Mouse (Mus musculus): ENCODE data around the gene Snrpn. TPM values are rescaled to one million over a fixed set of nuclear protein-coding genes. Genes with fewer than 3 reads are reported as not detected.

The Snrpn gene
- polyA plus RNA-seq, 1 experiment from 2014 or later: 583 TPM

DNA sequence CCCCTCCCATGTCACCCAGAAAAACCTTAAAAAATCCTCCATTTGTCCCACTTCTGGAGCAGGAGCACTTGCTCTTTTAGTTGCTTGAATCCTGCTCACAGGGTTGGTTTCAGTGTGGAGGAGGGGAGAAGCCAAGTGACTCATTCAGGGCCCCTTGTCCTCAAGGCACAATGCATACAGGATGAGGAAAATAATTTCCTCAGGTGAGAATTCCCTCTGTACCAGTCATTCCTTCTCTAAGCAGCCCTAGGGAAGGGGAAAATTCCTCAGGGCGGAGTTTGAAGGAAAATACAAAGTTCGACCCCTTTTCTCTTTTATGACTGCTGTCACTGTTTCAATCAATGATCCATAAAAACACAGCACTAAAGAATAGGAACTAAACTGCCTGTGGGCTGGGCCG lies 126.8 kb downstream of the Snrpn start:
- Histone ChIP-seq H3K27ac (ENCODE audit: low read length) (no peak overlapping the region), H3K9ac (replicated peaks; ENCODE audit: low read depth, low read length) (no peak overlapping the region), H3K4me3 (replicated peaks; ENCODE audit: low read length) (no peak overlapping the region), H3K4me1 (replicated peaks; ENCODE audit: control insufficient read depth, insufficient read depth, low read length) (no peaks in the 10 kb centered on the region), H3K4me2 (ENCODE audit: low read length) (no peak overlapping the region), H3K36me3 (ENCODE audit: control insufficient read depth, insufficient read depth) (no peaks in the 10 kb centered on the region), H3K27me3 (replicated peaks; ENCODE audit: control insufficient read depth, insufficient read depth, low read length) (no peaks in the 10 kb centered on the region), H3K9me3 (ENCODE audit: control insufficient read depth, low read length) (peaks cover 5% of the 10 kb centered on the region; the same call in 1 of the 2 replicates)
- 67% methylated on average over 3 of the region's 3 CpGs for WGBS
- ATAC-seq: no peak

DNA sequence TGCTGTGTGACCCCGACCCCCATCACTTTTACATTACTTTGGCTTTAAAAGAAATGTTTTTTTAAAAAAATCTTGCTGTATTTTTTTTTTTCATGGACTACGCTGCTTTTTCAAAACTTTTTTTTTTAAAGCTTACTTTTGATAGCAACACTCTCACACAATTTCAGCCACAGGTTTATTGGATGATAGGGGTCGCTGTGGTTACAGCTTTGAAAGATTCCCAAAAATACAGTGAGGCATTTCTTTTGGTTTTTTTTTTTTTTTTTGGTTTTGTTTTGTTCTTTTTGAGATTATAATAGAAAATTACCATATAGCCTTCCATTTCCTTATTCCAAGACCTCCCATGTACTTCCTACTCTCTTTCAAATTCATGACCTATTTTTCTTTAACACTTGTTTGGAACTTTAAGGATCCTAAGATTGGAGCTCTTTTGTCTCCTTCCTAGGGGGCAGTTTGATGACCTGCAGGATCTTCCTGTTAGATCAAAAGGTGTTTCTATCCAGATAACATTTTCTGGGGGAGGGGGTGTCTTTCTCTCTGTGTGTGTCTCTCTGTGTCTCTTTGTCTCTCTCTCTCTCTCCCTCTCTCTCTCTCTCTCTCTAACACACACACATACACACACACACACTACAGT lies 132.2 kb downstream of the Snrpn start:
- H3K4me3 ChIP-seq (replicated peaks; ENCODE audit: low read length): no peak overlapping the region
- WGBS: 33% methylated on average over 3 of the region's 3 CpGs
- H3K9me3 ChIP-seq (ENCODE audit: control insufficient read depth, low read length): peaks cover 3% of the 10 kb centered on the region; the same call in 1 of the 2 replicates
- no peak overlapping the region for H3K4me2 ChIP-seq (ENCODE audit: low read length)
- no peak overlapping the region for H3K27ac ChIP-seq (ENCODE audit: low read length)
- H3K4me1 ChIP-seq (replicated peaks; ENCODE audit: control insufficient read depth, insufficient read depth, low read length): no peaks in the 10 kb centered on the region
- no peak overlapping the region for H3K9ac ChIP-seq (replicated peaks; ENCODE audit: low read depth, low read length)
- H3K27me3 ChIP-seq (replicated peaks; ENCODE audit: control insufficient read depth, insufficient read depth, low read length): no peaks in the 10 kb centered on the region
- no peak for ATAC-seq
- H3K36me3 ChIP-seq (ENCODE audit: control insufficient read depth, insufficient read depth): no peaks in the 10 kb centered on the region

DNA sequence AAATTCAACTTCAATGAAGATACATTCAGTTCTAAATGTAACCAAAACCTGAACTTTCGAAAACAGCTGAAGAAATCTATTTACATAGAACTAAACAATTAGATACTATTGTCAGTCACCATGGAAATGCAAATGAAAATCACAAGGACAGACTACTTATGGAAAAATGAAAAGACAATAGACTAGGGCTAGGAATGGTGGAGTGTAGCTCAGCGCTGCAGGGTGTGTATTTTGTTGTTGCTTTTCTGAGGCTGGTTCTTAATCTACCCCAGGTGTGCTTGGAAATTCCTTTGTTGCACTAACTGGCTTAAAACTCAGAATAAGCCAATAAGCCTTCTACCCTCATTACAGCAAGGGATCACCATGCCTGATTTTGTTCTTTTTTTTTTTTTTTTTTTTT lies 133.8 kb downstream of the Snrpn start:
- H3K4me3 ChIP-seq (replicated peaks; ENCODE audit: low read length): no peak overlapping the region
- WGBS: 46% methylated on average over 2 of the region's 2 CpGs
- no peak for ATAC-seq
- H3K4me2 ChIP-seq (ENCODE audit: low read length): no peak overlapping the region
- no peaks in the 10 kb centered on the region for H3K36me3 ChIP-seq (ENCODE audit: control insufficient read depth, insufficient read depth)
- H3K9me3 ChIP-seq (ENCODE audit: control insufficient read depth, low read length): no peaks in the 10 kb centered on the region
- H3K27ac ChIP-seq (ENCODE audit: low read length): no peak overlapping the region
- H3K27me3 ChIP-seq (replicated peaks; ENCODE audit: control insufficient read depth, insufficient read depth, low read length): no peaks in the 10 kb centered on the region
- H3K9ac ChIP-seq (replicated peaks; ENCODE audit: low read depth, low read length): no peak overlapping the region
- no peaks in the 10 kb centered on the region for H3K4me1 ChIP-seq (replicated peaks; ENCODE audit: control insufficient read depth, insufficient read depth, low read length)

DNA sequence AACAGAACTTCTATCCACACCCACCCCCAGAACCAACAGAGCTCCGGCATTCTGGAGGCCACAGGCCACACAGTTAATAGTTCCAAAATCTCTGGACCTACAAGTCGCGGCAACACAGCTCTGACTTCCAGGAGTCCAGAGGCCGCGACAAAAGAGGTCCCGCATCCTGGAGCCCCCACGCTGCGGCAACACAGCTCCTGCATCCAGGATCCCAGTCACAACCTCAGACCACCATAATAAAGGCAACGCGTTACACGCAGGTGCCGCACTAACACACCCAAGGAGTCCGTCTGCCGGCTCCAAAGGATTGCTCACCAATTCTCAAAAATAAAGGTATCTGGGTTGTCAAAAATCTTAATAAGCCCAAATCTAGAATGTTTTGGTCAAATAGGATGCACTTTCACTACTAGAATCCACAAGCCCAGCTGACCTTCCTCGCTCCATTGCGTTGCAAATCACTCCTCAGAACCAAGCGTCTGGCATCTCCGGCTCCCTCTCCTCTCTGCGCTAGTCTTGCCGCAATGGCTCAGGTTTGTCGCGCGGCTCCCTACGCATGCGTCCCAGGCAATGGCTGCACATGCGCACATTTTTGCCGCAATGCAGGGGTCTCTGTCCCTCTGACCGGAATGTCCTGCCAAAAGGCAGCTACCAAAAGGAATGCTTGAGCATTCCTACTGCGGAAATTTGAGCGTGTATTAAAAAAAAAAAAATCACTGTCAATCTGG lies 135.3 kb downstream of the Snrpn start, which contains the start of the genes Snurf and Gm38393:
Snurf (minus strand) TSS at position 444 of the 725 bp plus-strand sequence.
Gm38393 (minus strand) TSS at position 459 of the 725 bp plus-strand sequence.
- peak within 1 kb of the TSS; percentile 48 for H3K4me3 ChIP-seq (replicated peaks; ENCODE audit: low read length)
- no peaks in the 10 kb centered on the region for H3K36me3 ChIP-seq (ENCODE audit: control insufficient read depth, insufficient read depth)
- peak within 1 kb of the TSS; percentile 76 for H3K27ac ChIP-seq (ENCODE audit: low read length)
- peak; percentile 71 for ATAC-seq
- 33% methylated on average over 30 of the region's 30 CpGs for WGBS
- no peaks in the 10 kb centered on the region for H3K27me3 ChIP-seq (replicated peaks; ENCODE audit: control insufficient read depth, insufficient read depth, low read length)
- H3K4me1 ChIP-seq (replicated peaks; ENCODE audit: control insufficient read depth, insufficient read depth, low read length): no peaks in the 10 kb centered on the region
- H3K9me3 ChIP-seq (ENCODE audit: control insufficient read depth, low read length): no peaks in the 10 kb centered on the region
- H3K9ac ChIP-seq (replicated peaks; ENCODE audit: low read depth, low read length): peak within 1 kb of the TSS; percentile 62
- H3K4me2 ChIP-seq (ENCODE audit: low read length): peak within 1 kb of the TSS; percentile 41

DNA sequence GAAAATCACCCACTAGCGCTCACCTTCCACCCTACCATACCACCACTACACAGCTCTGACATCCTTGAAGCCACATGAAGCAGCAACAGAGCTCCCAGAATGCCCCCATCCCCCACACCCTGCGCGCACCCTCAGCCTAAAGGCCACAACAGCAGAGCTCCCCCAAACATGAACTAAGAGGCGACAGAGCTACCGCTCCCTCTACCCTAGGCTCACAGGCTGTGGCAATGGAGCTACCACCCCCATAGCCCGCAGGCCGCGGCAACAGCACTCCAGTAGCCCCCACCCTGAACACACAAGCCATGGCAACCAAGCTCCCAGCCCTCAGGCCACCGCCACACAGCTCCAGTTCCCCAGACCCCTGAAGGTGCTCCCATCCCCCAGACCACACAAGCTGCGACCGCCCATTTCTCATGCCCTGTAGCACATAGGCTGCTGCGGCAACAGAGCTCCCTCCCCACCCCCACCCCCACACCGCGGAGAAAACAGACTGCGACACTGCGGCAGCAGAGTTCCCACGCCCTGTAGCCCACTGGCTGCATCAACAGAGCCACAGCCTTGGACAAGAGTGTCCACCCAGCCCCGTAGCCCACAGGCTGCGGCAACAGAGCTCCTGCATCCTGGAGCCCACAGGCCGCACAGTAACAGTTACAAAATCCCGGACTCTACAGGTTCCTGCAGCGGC lies 136.0 kb downstream of the Snrpn start:
- no peaks in the 10 kb centered on the region for H3K27me3 ChIP-seq (replicated peaks; ENCODE audit: control insufficient read depth, insufficient read depth, low read length)
- no peaks in the 10 kb centered on the region for H3K9me3 ChIP-seq (ENCODE audit: control insufficient read depth, low read length)
- H3K9ac ChIP-seq (replicated peaks; ENCODE audit: low read depth, low read length): peak overlapping the region; percentile 62
- peak overlapping the region; percentile 48 for H3K4me3 ChIP-seq (replicated peaks; ENCODE audit: low read length)
- peak overlapping the region; percentile 41 for H3K4me2 ChIP-seq (ENCODE audit: low read length)
- WGBS: 42% methylated on average over 22 of the region's 22 CpGs
- no peaks in the 10 kb centered on the region for H3K4me1 ChIP-seq (replicated peaks; ENCODE audit: control insufficient read depth, insufficient read depth, low read length)
- peak; percentile 83 for ATAC-seq
- H3K27ac ChIP-seq (ENCODE audit: low read length): peak overlapping the region; percentile 76
- H3K36me3 ChIP-seq (ENCODE audit: control insufficient read depth, insufficient read depth): no peaks in the 10 kb centered on the region

DNA sequence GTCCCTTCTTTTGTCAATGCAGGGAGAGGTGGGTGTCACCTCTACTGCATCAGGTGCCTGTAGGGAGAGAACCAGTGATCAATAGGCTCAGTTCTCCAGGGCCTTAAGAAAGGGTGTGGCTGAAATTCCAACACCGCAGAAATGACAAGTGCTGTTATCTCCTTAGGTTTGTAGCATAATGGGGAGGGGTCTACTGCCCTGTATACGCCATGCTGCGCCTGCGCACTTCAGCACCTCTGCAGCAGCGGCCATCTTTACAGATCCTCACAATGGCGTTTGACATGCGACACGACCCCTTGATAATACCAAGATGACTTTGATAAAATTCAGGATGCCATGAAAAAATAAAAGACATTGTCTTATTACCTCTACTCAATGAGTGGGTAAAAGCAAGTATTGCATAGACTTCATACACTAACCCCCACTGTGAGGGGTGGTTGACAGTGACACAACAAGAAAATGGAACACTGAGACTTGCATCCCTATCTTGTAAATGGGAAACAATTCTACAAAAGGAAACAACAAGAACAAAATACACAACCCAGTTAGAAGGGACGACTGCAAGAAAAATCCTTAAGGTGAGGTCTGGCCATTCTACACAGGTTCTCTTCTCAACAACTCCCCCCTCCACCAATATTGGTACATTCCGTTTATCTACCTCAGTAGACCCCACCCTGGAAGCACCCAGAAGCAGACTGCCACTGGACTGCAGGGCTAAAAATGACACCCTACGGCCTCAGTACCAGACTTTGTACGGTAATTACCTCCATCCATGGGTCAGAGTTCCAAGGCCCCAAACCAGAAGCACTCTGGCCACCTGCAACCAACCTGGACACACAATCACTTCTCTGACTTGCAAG lies 136.8 kb downstream of the Snrpn start:
- H3K4me1 ChIP-seq (replicated peaks; ENCODE audit: control insufficient read depth, insufficient read depth, low read length): no peaks in the 10 kb centered on the region

DNA sequence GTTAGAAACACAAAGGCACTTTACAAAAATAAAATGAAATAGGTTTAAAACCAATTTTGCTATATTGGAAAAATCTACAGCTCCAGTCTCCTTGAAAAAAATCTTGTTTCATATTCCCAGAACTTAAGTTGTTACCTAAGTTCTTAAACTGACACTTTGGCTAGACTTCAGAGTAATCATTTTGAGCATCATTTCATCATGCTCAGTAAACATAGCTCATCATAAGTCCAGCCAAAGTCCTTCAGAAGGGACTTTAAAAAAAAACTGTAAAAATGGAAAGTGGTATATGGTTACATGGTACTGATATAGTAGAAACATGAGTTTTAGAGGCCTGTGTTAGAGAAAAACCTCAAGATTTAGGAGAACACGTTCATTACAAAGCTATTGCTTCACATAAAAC lies 161.4 kb downstream of the Snrpn start:
- no peaks in the 10 kb centered on the region for H3K27me3 ChIP-seq (replicated peaks; ENCODE audit: control insufficient read depth, insufficient read depth, low read length)
- no peak for ATAC-seq
- 68% methylated on average over 1 of the region's 1 CpGs for whole genome bisulfite sequencing
- no peak overlapping the region for H3K4me2 ChIP-seq (ENCODE audit: low read length)
- H3K9me3 ChIP-seq (ENCODE audit: control insufficient read depth, low read length): no peaks in the 10 kb centered on the region
- H3K4me3 ChIP-seq (replicated peaks; ENCODE audit: low read length): no peak overlapping the region
- H3K4me1 ChIP-seq (replicated peaks; ENCODE audit: control insufficient read depth, insufficient read depth, low read length): no peaks in the 10 kb centered on the region
- H3K36me3 ChIP-seq (ENCODE audit: control insufficient read depth, insufficient read depth): no peaks in the 10 kb centered on the region
- no peak overlapping the region for H3K27ac ChIP-seq (ENCODE audit: low read length)
- H3K9ac ChIP-seq (replicated peaks; ENCODE audit: low read depth, low read length): no peak overlapping the region

More for the DNA sequence above, 136.8 kb downstream of the Snrpn start:
- peak overlapping the region; percentile 76 for H3K27ac ChIP-seq (ENCODE audit: low read length)
- WGBS: 44% methylated on average over 12 of the region's 12 CpGs
- H3K4me3 ChIP-seq (replicated peaks; ENCODE audit: low read length): peak overlapping the region; percentile 48
- H3K9me3 ChIP-seq (ENCODE audit: control insufficient read depth, low read length): no peaks in the 10 kb centered on the region
- H3K36me3 ChIP-seq (ENCODE audit: control insufficient read depth, insufficient read depth): no peaks in the 10 kb centered on the region
- H3K27me3 ChIP-seq (replicated peaks; ENCODE audit: control insufficient read depth, insufficient read depth, low read length): no peaks in the 10 kb centered on the region
- ATAC-seq: peak; percentile 79
- peak overlapping the region; percentile 62 for H3K9ac ChIP-seq (replicated peaks; ENCODE audit: low read depth, low read length)
- peak overlapping the region; percentile 41 for H3K4me2 ChIP-seq (ENCODE audit: low read length)

Measured in forebrain, embryonic 16.5 days (tissue).